Mouse (Mus musculus) intestine, embryonic 14.5 days (tissue): ENCODE data around the gene Pgm3. TPM values are rescaled to one million over a fixed set of nuclear protein-coding genes. Genes with fewer than 3 reads are reported as not detected.

ENCODE experiments used
- ATAC-seq: fragments of 200-750 bp; cut with Nextera tagmentation; replicated peaks from 2 replicates; pipeline ENCODE4 v1.8.0; 2017; ENCODE audit warnings: low read depth, moderate number of reproducible peaks, moderate TSS enrichment, moderate library complexity; ENCODE audit not compliant: low FRiP score, low TSS enrichment
- DNase-seq: peaks from one replicate; pipeline ENCODE4 v3.0.0-alpha.2; 2018; ENCODE audit warnings: low spot score
- H3K27ac ChIP-seq: fragments of 300-500 bp; sonication (generic); 2 replicates; pipeline ENCODE4 v1.5.1; 2014; ENCODE audit warnings: low read depth, mild to moderate bottlenecking, control low read depth
- H3K27me3 ChIP-seq: fragments of 300-500 bp; sonication (generic); replicated peaks from 2 replicates; pipeline ENCODE4 v1.6.1; 2014; ENCODE audit warnings: low read length, control low read depth; ENCODE audit not compliant: control insufficient read depth, insufficient read depth
- H3K36me3 ChIP-seq: fragments of 300-500 bp; sonication (generic); 2 replicates; pipeline ENCODE4 v1.6.1; 2014; ENCODE audit warnings: low read length, control low read depth; ENCODE audit not compliant: control insufficient read depth, insufficient read depth
- H3K4me1 ChIP-seq: fragments of 300-500 bp; sonication (generic); replicated peaks from 2 replicates; pipeline ENCODE4 v1.6.1; 2014; ENCODE audit warnings: low read length, control low read depth, mixed read lengths; ENCODE audit not compliant: control insufficient read depth, insufficient read depth
- H3K4me2 ChIP-seq: fragments of 300-500 bp; sonication (generic); 2 replicates; pipeline ENCODE4 v1.6.1; 2014; ENCODE audit warnings: low read length
- H3K4me3 ChIP-seq: fragments of 300-500 bp; sonication (generic); 2 replicates; pipeline ENCODE4 v1.5.1; 2014; ENCODE audit warnings: low read depth, low read length, control low read depth, mixed read lengths
- H3K9ac ChIP-seq: fragments of 300-500 bp; sonication (generic); 2 replicates; pipeline ENCODE4 v1.6.1; 2014; ENCODE audit warnings: mild to moderate bottlenecking, low read length
- H3K9me3 ChIP-seq: fragments of 300-500 bp; sonication (generic); 2 replicates; pipeline ENCODE4 v1.6.1; 2016; ENCODE audit warnings: low read length, control low read depth; ENCODE audit not compliant: control insufficient read depth
- WGBS: fragments of 180-500 bp; shearing (Covaris S2); extraction: QIAGEN DNeasy Blood & Tissue Kit; methylation state at CpG from one replicate; pipeline ENCODE4 v1.1.7; 2014; 5-methylcytosine and 5-hydroxymethylcytosine counted together
- polyA plus RNA-seq: library from polyadenylated mRNA; unstranded; fragments of >200 nt; fragmentation: Nextera tagmentation; extraction: Ambion mirVana; gene quantifications from 2 replicates; pipeline ENCODE4 v1.2.1, GENCODE M21; 2014

Pgm3 gene
- polyA plus RNA-seq, 1 experiment from 2014 or later = 34.0 TPM

GRCm38 (mm10) chr9:86572196-86572595 is 554 bp upstream of the Pgm3 start:
- ATAC-seq (no peak; the same call in 1 of the 2 replicates), DNase-seq (no peak)
- Histone ChIP-seq H3K9ac (peak overlapping the region; percentile 46), H3K4me3 (peak overlapping the region; percentile 73), H3K27ac (no peak overlapping the region), H3K9me3 (no peaks in the 10 kb centered on the region), H3K36me3 (peaks cover 9% of the 10 kb centered on the region), H3K4me1 (peaks cover 15% of the 10 kb centered on the region), H3K27me3 (0 out of 2 replicates have a peak, but pooled peaks cover 2% of the 10 kb centered on the region), H3K4me2 (peak overlapping the region; percentile 99)
- WGBS = 1% methylated on average over 25 of the region's 25 CpGs

GRCm38 (mm10) chr9:86570946-86571345 is 696 bp downstream of the Pgm3 start:
- peak overlapping the region; percentile 52; the same call in 1 of the 2 replicates for H3K9ac ChIP-seq
- peaks cover 22% of the 10 kb centered on the region for H3K36me3 ChIP-seq
- H3K27me3 ChIP-seq = 0 out of 2 replicates have a peak, but pooled peaks cover 2% of the 10 kb centered on the region
- DNase-seq (no peak), ATAC-seq (no peak)
- H3K4me1 ChIP-seq = peaks cover 15% of the 10 kb centered on the region
- H3K4me2 ChIP-seq = peak overlapping the region; percentile 99
- peak overlapping the region; percentile 73 for H3K4me3 ChIP-seq
- H3K27ac ChIP-seq = peak overlapping the region; percentile 71; the same call in 1 of the 2 replicates
- 11% methylated on average over 8 of the region's 8 CpGs for WGBS
- no peaks in the 10 kb centered on the region for H3K9me3 ChIP-seq

GRCm38 (mm10) chr9:86570261-86570890 is 1.3 kb downstream of the Pgm3 start:
- WGBS = 77% methylated on average over 10 of the region's 10 CpGs
- Histone ChIP-seq H3K4me2 (peak overlapping the region; percentile 99), H3K9me3 (no peaks in the 10 kb centered on the region), H3K4me1 (peaks cover 15% of the 10 kb centered on the region), H3K9ac (no peak overlapping the region), H3K36me3 (peaks cover 28% of the 10 kb centered on the region), H3K4me3 (peak overlapping the region; percentile 73; the same call in 1 of the 2 replicates), H3K27me3 (0 out of 2 replicates have a peak, but pooled peaks cover 2% of the 10 kb centered on the region), H3K27ac (no peak overlapping the region)
- DNase-seq = no peak
- no peak for ATAC-seq

- WGBS = 77% methylated on average over 3 of the region's 3 CpGs
- ATAC-seq (no peak), DNase-seq (no peak)
- H3K27ac ChIP-seq = no peak overlapping the region
- H3K4me3 ChIP-seq = no peak overlapping the region
- no peak overlapping the region for H3K4me2 ChIP-seq
- no peaks in the 10 kb centered on the region for H3K9me3 ChIP-seq
- H3K4me1 ChIP-seq = peaks cover 15% of the 10 kb centered on the region
- peaks cover 37% of the 10 kb centered on the region for H3K36me3 ChIP-seq
- H3K9ac ChIP-seq = no peak overlapping the region
- H3K27me3 ChIP-seq = 0 out of 2 replicates have a peak, but pooled peaks cover 2% of the 10 kb centered on the region
These were observed 2.2 kb downstream of the Pgm3 start for GRCm38 (mm10) chr9:86569314-86569910.

- no peak overlapping the region for H3K9ac ChIP-seq
- no peaks in the 10 kb centered on the region for H3K27me3 ChIP-seq
- DNase-seq (no peak), ATAC-seq (no peak)
- peaks cover 81% of the 10 kb centered on the region for H3K36me3 ChIP-seq
- WGBS = 87% methylated on average over 3 of the region's 3 CpGs
- H3K4me3 ChIP-seq = no peak overlapping the region
- no peak overlapping the region for H3K27ac ChIP-seq
- no peaks in the 10 kb centered on the region for H3K4me1 ChIP-seq
- no peak overlapping the region for H3K4me2 ChIP-seq
- no peaks in the 10 kb centered on the region for H3K9me3 ChIP-seq
These were observed 11.1 kb downstream of the Pgm3 start for GRCm38 (mm10) chr9:86560543-86560942.

GRCm38 (mm10) chr9:86554641-86555040 is 17.0 kb downstream of the Pgm3 start:
- Histone ChIP-seq H3K4me2 (no peak overlapping the region), H3K27ac (no peak overlapping the region), H3K9me3 (no peaks in the 10 kb centered on the region), H3K9ac (no peak overlapping the region), H3K4me1 (no peaks in the 10 kb centered on the region), H3K27me3 (no peaks in the 10 kb centered on the region), H3K36me3 (peaks cover 87% of the 10 kb centered on the region), H3K4me3 (no peak overlapping the region)
- WGBS = 98% methylated on average over 4 of the region's 4 CpGs
- DNase-seq (no peak), ATAC-seq (no peak)

- Histone ChIP-seq H3K27me3 (no peaks in the 10 kb centered on the region), H3K36me3 (peaks cover 88% of the 10 kb centered on the region), H3K9ac (no peak overlapping the region), H3K4me1 (no peaks in the 10 kb centered on the region), H3K4me2 (no peak overlapping the region), H3K27ac (no peak overlapping the region), H3K4me3 (no peak overlapping the region), H3K9me3 (no peaks in the 10 kb centered on the region)
- 79% methylated on average over 9 of the region's 9 CpGs for WGBS
- ATAC-seq (no peak), DNase-seq (no peak)
These were observed 17.8 kb downstream of the Pgm3 start for GRCm38 (mm10) chr9:86553886-86554285.

- no peak overlapping the region for H3K27ac ChIP-seq
- H3K4me2 ChIP-seq = no peak overlapping the region
- WGBS = 91% methylated on average over 3 of the region's 3 CpGs
- H3K9ac ChIP-seq = no peak overlapping the region
- DNase-seq (no peak), ATAC-seq (no peak)
- no peaks in the 10 kb centered on the region for H3K27me3 ChIP-seq
- H3K4me3 ChIP-seq = no peak overlapping the region
- H3K36me3 ChIP-seq = peaks cover 77% of the 10 kb centered on the region
- no peaks in the 10 kb centered on the region for H3K9me3 ChIP-seq
- no peaks in the 10 kb centered on the region for H3K4me1 ChIP-seq
These were observed 20.9 kb downstream of the Pgm3 start for GRCm38 (mm10) chr9:86550717-86551116.
